Mouse (Mus musculus): ENCODE measurements around the gene Mrnip. TPM values are rescaled to one million over a fixed set of nuclear protein-coding genes. Genes with fewer than 3 reads are reported as not detected.
A peak's percentile ranks its signal among the peaks of the same experiment; 100 is the strongest.

Mrnip gene
- polyA plus RNA-seq, 1 experiment: 7.8 TPM

DNA sequence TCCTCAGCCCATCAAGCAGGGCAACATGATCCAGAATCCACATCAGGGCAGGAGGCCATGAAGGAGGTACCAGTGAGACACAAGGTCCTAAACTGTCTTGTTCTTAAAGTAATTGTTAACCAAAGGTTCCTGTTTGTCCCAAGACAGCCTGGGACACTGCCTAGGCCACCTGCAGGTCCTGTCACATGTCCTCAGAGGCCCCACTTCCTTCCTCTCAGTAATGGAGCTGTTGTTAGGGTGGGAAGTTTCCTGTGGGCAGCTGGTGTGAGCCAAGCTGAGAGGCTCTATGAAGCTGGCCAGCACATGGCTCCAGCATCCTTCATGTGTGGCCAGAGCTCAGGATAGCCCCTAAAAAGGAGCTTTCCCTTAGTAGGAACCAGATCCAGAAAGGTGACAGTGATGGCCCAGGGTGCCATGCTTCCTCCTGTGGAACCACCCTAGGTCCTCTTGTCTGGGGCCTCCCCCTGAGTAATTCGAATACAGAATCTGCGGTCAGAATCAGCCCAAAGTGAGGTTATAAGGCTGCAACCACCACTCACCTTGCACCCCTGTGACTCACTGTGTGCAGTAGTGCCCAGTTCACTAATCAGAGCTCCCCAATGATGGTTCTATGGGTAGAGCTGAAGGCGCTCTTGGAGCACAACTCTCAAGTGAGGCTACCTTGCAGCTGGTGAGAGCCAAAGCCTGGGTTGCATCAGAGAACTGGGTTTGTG lies 11.8 kb upstream of the Mrnip start:
- Histone ChIP-seq H3K36me3 (ENCODE audit: control insufficient read depth, insufficient read depth) (peaks cover 13% of the 10 kb centered on the region), H3K27me3 (ENCODE audit: control insufficient read depth, insufficient read depth, insufficient read length) (no peaks in the 10 kb centered on the region), H3ac (ENCODE audit: control insufficient read depth, insufficient read length) (no peak overlapping the region), H3K4me3 (no peak overlapping the region), H3K4me2 (ENCODE audit: low read depth) (no peak overlapping the region), H3K79me2 (ENCODE audit: control insufficient read depth, insufficient read depth) (no peaks in the 10 kb centered on the region)
- TF ChIP-seq MYOD1 (IDR thresholded peaks at IDR 0.05; ENCODE audit: control insufficient read depth in 1 of 3, insufficient read length in 2 of 3, low read depth in 2 of 3) (no peak), USF1 (IDR thresholded peaks at IDR 0.05; ENCODE audit: low read depth) (no peak), MYOG (IDR thresholded peaks at IDR 0.05; ENCODE audit: control insufficient read depth in 1 of 3, insufficient read depth in 1 of 3, insufficient read length in 2 of 3, low read depth in 2 of 3) (no peak), POLR2AphosphoS2 (IDR thresholded peaks at IDR 0.05; ENCODE audit: insufficient read length, low read depth) (no peak), MAX (IDR thresholded peaks at IDR 0.05; ENCODE audit: low read depth) (no peak), CEBPB (IDR thresholded peaks at IDR 0.05; ENCODE audit: insufficient read depth, poor library complexity, severe bottlenecking) (no peak), SRF (IDR thresholded peaks at IDR 0.05; ENCODE audit: control insufficient read depth, insufficient read length, low read depth) (no peak), E2F4 (IDR thresholded peaks at IDR 0.05; ENCODE audit: insufficient read depth) (no peak), REST (IDR thresholded peaks at IDR 0.05; ENCODE audit: insufficient read depth, insufficient read length) (no peak), POLR2A (IDR thresholded peaks at IDR 0.05; ENCODE audit: insufficient read length, low read depth) (no peak), TCF12 (IDR thresholded peaks at IDR 0.05; ENCODE audit: insufficient read depth, poor library complexity, severe bottlenecking) (no peak), TCF3 (IDR thresholded peaks at IDR 0.05; ENCODE audit: insufficient read length, low read depth) (no peak)

DNA sequence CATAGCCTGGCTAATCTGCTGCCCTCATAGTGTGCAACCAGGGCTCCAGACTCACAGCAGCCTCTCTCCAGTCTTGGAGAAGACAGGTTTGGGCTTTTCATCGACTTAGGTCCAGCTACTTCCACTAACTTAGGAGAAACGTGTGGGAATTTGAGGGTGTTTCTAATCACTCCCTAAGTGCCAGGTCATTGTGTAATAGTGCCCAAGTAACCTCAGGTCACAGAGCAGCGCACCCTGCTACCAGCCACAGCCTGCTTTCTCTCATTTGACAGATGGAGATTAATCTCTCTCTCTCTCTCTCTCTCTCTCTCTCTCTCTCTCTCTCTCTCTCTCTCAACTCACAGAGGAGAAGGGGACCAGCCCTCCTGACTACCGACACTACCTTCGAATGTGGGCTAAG lies 5.9 kb upstream of the Mrnip start:
- no peaks in the 10 kb centered on the region for H3K27me3 ChIP-seq (ENCODE audit: control insufficient read depth, insufficient read depth, insufficient read length)
- H3K4me3 ChIP-seq: no peak overlapping the region
- H3K36me3 ChIP-seq (ENCODE audit: control insufficient read depth, insufficient read depth): peaks cover 24% of the 10 kb centered on the region
- no peaks in the 10 kb centered on the region for H3K79me2 ChIP-seq (ENCODE audit: control insufficient read depth, insufficient read depth)
- no peak overlapping the region for H3K4me2 ChIP-seq (ENCODE audit: low read depth)
- TF ChIP-seq CEBPB (IDR thresholded peaks at IDR 0.05; ENCODE audit: insufficient read depth, poor library complexity, severe bottlenecking): no peak
- TF ChIP-seq MYOD1 (IDR thresholded peaks at IDR 0.05; ENCODE audit: control insufficient read depth in 1 of 3, insufficient read length in 2 of 3, low read depth in 2 of 3): no peak
- no peak for TF ChIP-seq TCF3 (IDR thresholded peaks at IDR 0.05; ENCODE audit: insufficient read length, low read depth)
- TF ChIP-seq POLR2A (IDR thresholded peaks at IDR 0.05; ENCODE audit: insufficient read length, low read depth): no peak
- no peak overlapping the region for H3ac ChIP-seq (ENCODE audit: control insufficient read depth, insufficient read length)

DNA sequence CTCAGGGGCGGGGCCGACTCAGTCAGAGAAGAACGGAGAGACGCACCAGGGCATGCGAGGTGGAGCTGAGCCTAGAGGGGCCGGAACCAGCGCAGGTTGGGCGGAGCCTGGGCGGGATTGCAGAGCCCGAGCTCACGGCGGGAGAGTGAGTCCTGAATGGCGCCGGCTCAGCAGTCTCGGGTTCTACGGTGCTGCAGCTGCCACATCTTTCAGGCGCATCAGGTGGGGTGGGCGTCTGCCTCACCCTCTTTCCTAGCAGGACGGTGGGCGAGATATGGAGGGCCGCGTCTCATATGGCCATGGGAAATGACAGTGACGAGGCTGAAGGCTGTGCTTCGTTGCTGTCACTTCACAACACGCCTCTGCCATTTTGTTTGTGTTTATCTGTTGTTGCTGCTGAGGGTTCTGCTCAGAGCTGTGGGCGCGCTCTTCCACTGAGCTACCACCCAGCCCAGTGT lies 515 bp downstream of the Mrnip start:
- Histone ChIP-seq H3K79me2 (ENCODE audit: control insufficient read depth, insufficient read depth) (no peaks in the 10 kb centered on the region), H3K4me2 (ENCODE audit: low read depth) (peak overlapping the region; percentile 92), H3K36me3 (ENCODE audit: control insufficient read depth, insufficient read depth) (peaks cover 4% of the 10 kb centered on the region), H3ac (ENCODE audit: control insufficient read depth, insufficient read length) (peak overlapping the region; percentile 21), H3K4me3 (peak overlapping the region; percentile 62), H3K27me3 (ENCODE audit: control insufficient read depth, insufficient read depth, insufficient read length) (no peaks in the 10 kb centered on the region)
- TF ChIP-seq POLR2AphosphoS2 (IDR thresholded peaks at IDR 0.05; ENCODE audit: insufficient read length, low read depth) (peak; percentile 91), TCF12 (IDR thresholded peaks at IDR 0.05; ENCODE audit: insufficient read depth, poor library complexity, severe bottlenecking) (no peak), TCF3 (IDR thresholded peaks at IDR 0.05; ENCODE audit: insufficient read length, low read depth) (no peak), CEBPB (IDR thresholded peaks at IDR 0.05; ENCODE audit: insufficient read depth, poor library complexity, severe bottlenecking) (no peak), SRF (IDR thresholded peaks at IDR 0.05; ENCODE audit: control insufficient read depth, insufficient read length, low read depth) (peak; percentile 70), MAX (IDR thresholded peaks at IDR 0.05; ENCODE audit: low read depth) (no peak), POLR2A (IDR thresholded peaks at IDR 0.05; ENCODE audit: insufficient read length, low read depth) (peak; percentile 95), MYOD1 (IDR thresholded peaks at IDR 0.05; ENCODE audit: control insufficient read depth in 1 of 3, insufficient read length in 2 of 3, low read depth in 2 of 3) (peak in 1 of 3 experiments; percentile 21), E2F4 (IDR thresholded peaks at IDR 0.05; ENCODE audit: insufficient read depth) (peak; percentile 87), MYOG (IDR thresholded peaks at IDR 0.05; ENCODE audit: control insufficient read depth in 1 of 3, insufficient read depth in 1 of 3, insufficient read length in 2 of 3, low read depth in 2 of 3) (peak in 1 of 3 experiments; percentile 43), REST (IDR thresholded peaks at IDR 0.05; ENCODE audit: insufficient read depth, insufficient read length) (no peak), USF1 (IDR thresholded peaks at IDR 0.05; ENCODE audit: low read depth) (no peak)

DNA sequence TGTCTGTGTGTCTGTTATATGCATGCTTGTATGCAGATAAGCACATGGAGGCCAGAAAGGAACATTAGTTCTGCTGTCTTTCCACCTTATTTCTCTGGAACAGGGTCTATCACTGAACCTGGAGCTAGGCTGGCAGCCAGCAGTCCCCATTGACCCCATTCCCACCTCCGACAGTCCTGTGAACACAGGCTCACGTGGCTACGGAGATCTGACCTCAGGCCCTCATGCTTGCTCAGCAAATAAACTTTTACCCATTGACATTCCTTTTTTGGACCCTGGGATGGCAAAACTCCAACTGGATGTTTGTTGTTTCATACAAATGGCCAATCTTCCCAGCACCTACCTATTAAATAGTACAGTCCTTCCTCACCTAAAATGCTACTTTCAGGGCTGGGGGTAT lies 2.1 kb downstream of the Mrnip start:
- Histone ChIP-seq H3ac (ENCODE audit: control insufficient read depth, insufficient read length) (no peak overlapping the region), H3K27me3 (ENCODE audit: control insufficient read depth, insufficient read depth, insufficient read length) (no peaks in the 10 kb centered on the region), H3K4me3 (no peak overlapping the region), H3K4me2 (ENCODE audit: low read depth) (no peak overlapping the region), H3K36me3 (ENCODE audit: control insufficient read depth, insufficient read depth) (no peaks in the 10 kb centered on the region), H3K79me2 (ENCODE audit: control insufficient read depth, insufficient read depth) (no peaks in the 10 kb centered on the region)
- no peak for TF ChIP-seq TCF12 (IDR thresholded peaks at IDR 0.05; ENCODE audit: insufficient read depth, poor library complexity, severe bottlenecking)
- no peak for TF ChIP-seq E2F4 (IDR thresholded peaks at IDR 0.05; ENCODE audit: insufficient read depth)
- TF ChIP-seq MYOD1 (IDR thresholded peaks at IDR 0.05; ENCODE audit: control insufficient read depth in 1 of 3, insufficient read length in 2 of 3, low read depth in 2 of 3): no peak
- TF ChIP-seq USF1 (IDR thresholded peaks at IDR 0.05; ENCODE audit: low read depth): no peak
- no peak for TF ChIP-seq MAX (IDR thresholded peaks at IDR 0.05; ENCODE audit: low read depth)
- no peak for TF ChIP-seq POLR2AphosphoS2 (IDR thresholded peaks at IDR 0.05; ENCODE audit: insufficient read length, low read depth)
- TF ChIP-seq REST (IDR thresholded peaks at IDR 0.05; ENCODE audit: insufficient read depth, insufficient read length): no peak
- no peak for TF ChIP-seq CEBPB (IDR thresholded peaks at IDR 0.05; ENCODE audit: insufficient read depth, poor library complexity, severe bottlenecking)
- no peak for TF ChIP-seq POLR2A (IDR thresholded peaks at IDR 0.05; ENCODE audit: insufficient read length, low read depth)
